Comparison of ENCODE assay signal across 8 mouse cellular contexts in genomic region chr4:99235203-99235856, GRCm38 (mm10). TPM values are rescaled to one million over a fixed set of nuclear protein-coding genes. Genes with fewer than 3 reads are reported as not detected.
DNase-seq lines count a peak whose midpoint lies in the region; ATAC-seq and TF ChIP-seq lines count a peak whose summit lies in the region.
"Had no signal": no experiment of that assay in that cellular context is flagged by ENCODE, and none has a peak within 500 bp of the region (broad histone marks: within the 10 kb centered on the region; RNA-seq: fewer than 3 reads in every experiment).

No protein-coding gene starts in this region.

- H3K9me3 ChIP-seq in intestine, embryonic 16.5 days (ENCODE audit: control insufficient read depth, low read length) = no peaks in the 10 kb centered on the region
- H3K9me3 ChIP-seq: limb, embryonic 13.5 days had no signal

- WGBS in intestine, embryonic 16.5 days = 90% methylated on average over 8 of the region's 8 CpGs

- no peak overlapping the region for H3K4me3 ChIP-seq in layer of hippocampus, adult 2 months
- H3K4me3 ChIP-seq in intestine, embryonic 16.5 days (ENCODE audit: low read length) = no peak overlapping the region
- H3K4me3 ChIP-seq: limb, embryonic 13.5 days had no signal

- H3K36me3 ChIP-seq in intestine, embryonic 16.5 days (ENCODE audit: control insufficient read depth, insufficient read depth, low read length) = no peaks in the 10 kb centered on the region

- ATAC-seq in intestine, embryonic 16.5 days = peak; percentile 59; the same call in 1 of the 2 replicates

- no peaks in the 10 kb centered on the region for H3K4me1 ChIP-seq in intestine, embryonic 16.5 days (ENCODE audit: control insufficient read depth, insufficient read depth, low read length)
- H3K4me1 ChIP-seq: limb, embryonic 13.5 days had no signal

- TF ChIP-seq CTCF in layer of hippocampus, adult 2 months (conservative IDR thresholded peaks at IDR 0.05) = peak; percentile 86

- DNase-seq in layer of hippocampus, adult 2 months (ENCODE audit: low spot score in 2 of 2) = peak; percentile 49 to 55
- DNase-seq in layer of hippocampus, postnatal 36 days = no peak
- DNase-seq in Muller cell, postnatal 12 days (ENCODE audit: inconsistent ontology term) = peak; percentile 17
- DNase-seq in cerebellum, adult 9-11 months = peak; percentile 13
- peak; percentile 38 for DNase-seq in retina, adult 2 months (ENCODE audit: low read depth, low spot score)
- DNase-seq in spleen, postnatal 14 days (ENCODE audit: low spot score in 2 of 2) = no peak

- no peak overlapping the region for H3K9ac ChIP-seq in intestine, embryonic 16.5 days (ENCODE audit: low read depth, low read length)
- H3K9ac ChIP-seq: limb, embryonic 13.5 days had no signal

- H3K4me2 ChIP-seq in intestine, embryonic 16.5 days (ENCODE audit: low read depth, low read length) = no peak overlapping the region
- H3K4me2 ChIP-seq: limb, embryonic 13.5 days had no signal

- no peaks in the 10 kb centered on the region for H3K27me3 ChIP-seq in intestine, embryonic 16.5 days (replicated peaks; ENCODE audit: control insufficient read depth, insufficient read depth, low read length)
- H3K27me3 ChIP-seq: limb, embryonic 13.5 days had no signal

- H3K27ac ChIP-seq in layer of hippocampus, adult 2 months = no peak overlapping the region
- H3K27ac ChIP-seq in intestine, embryonic 16.5 days (ENCODE audit: low read length) = no peak overlapping the region
- H3K27ac ChIP-seq: limb, embryonic 13.5 days had no signal

RNA-seq across cellular contexts. Expression of gene Atg4c, which starts 41.6 kb away (rescaled TPM):
- 10 to 100 TPM; 37.7 to 39.7 TPM for total RNA-seq in layer of hippocampus, adult 2 months (2021)
- total RNA-seq in layer of hippocampus, postnatal 36 days (2021) = 10 to 100 TPM; 40.6 to 41.7 TPM
- polyA plus RNA-seq in intestine, embryonic 16.5 days (2015; fragmentation: Nextera tagmentation; extraction: Ambion mirVana) = 15.0 and 15.7 TPM in 2 replicates

Comparison
In these comparisons a context has a peak if more than half of its experiments do, and no peak if none do; other contexts are left out.
1. DNase-seq: peak in layer of hippocampus, adult 2 months (2 of 2), Muller cell, postnatal 12 days (single experiment), cerebellum, adult 9-11 months (single experiment) and retina, adult 2 months (single experiment); none in layer of hippocampus, postnatal 36 days (0 of 2) and spleen, postnatal 14 days (0 of 2).